Mouse (Mus musculus) lung, postnatal 14 days (tissue): ENCODE measurements around the gene Kcnd3.
A peak's percentile ranks its signal among the peaks of the same experiment; 100 is the strongest.

Source experiments
- DNase-seq: peaks from one replicate; pipeline ENCODE4 v3.0.0; 2021

Gene Kcnd3

DNA sequence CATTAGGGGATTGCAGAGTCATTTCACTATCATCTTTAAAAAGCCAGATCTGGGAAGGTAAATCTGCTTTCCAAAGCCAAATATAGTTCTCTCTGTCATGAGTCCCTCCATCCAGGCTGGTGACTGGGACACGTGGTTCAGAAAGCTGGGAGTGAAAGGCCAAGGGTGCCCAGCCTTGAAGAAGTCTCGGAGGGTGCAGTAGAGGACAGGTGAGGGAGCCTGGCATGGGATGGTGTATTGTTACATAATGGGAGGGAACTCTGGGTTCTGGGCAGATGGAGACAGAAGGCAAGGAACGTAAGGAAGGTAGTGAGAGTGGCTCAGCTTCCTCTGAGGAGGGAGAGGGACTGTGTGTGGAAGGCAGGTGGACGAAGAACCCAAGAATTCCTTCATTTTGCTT lies 5.5 kb downstream of the Kcnd3 start:
- no peak for DNase-seq

DNA sequence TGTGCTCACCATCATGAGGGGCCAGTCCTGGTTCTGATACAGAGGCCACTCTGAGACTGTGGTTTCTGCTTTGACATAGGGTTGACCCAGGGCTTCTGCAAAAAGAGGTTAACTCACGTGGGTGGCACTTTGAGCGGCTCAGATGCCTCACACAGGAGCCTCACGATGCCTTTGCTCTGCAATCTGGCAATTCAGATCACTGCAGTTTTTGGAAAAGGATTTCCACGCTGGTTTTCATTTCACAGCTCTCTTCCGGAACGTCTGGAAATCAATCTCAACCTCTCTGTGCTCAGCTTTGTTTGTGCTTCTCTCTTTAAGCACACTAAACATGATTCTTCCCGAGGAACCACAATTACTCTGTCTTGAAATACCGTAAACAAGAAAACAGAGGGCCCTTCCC lies 14.4 kb downstream of the Kcnd3 start:
- DNase-seq: no peak

DNA sequence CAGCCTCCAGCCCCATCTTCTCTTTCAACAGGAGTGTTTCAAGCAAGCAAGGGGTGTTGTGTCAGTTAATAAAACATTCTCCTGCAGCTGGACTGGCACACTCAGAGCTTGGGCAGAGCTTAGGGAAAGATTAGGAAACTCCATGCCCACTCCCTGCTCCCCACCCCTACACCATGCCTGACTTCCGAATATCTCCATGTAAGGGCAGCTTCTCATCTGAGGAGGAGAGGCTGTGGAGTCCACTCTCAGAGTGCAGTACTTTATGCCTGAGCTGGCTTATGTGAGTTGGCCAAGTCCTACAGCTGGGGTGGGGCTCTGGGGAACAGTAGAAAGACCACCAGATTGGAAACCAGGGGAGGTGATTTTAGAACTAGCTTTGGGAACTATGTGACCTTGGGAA lies 20.4 kb downstream of the Kcnd3 start:
- no peak for DNase-seq

DNA sequence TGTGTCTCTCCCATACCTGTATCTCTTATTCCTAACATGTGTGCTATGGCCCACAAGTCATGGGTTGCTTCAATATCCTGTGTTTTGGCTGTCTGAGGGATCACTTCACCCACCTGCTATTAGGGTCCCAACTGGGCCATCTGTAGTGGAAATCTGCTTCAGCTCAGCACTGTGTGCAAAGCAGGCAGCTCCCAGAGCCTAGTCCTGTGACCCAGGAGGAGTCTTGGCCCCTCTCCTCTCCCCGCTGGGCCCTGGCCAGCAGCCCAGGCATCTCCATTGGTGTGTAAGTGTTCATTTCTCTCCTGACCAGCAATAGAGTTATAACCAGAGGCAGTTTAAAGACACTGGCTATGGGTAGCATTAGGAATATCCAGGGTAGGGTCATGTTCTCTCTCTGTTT lies 24.3 kb downstream of the Kcnd3 start:
- DNase-seq: no peak

DNA sequence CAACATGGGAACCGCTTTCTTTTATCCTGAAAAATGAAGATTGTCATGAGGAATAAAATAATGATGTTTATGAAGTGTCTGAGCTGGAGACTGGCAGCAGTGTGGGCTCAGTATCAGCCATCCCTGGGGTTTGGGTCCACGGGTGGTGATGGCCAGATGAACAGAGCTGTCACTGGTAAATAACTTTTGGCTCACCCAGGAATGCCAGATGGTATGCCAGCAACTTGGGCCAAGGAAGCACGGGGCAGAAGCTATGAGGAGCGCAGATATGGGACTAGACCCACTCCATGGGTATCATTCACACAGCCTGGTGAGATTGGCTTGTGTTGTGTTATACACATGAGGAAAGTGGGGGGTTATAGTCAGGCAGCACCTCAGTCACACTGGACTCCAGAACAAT lies 26.7 kb downstream of the Kcnd3 start:
- no peak for DNase-seq

DNA sequence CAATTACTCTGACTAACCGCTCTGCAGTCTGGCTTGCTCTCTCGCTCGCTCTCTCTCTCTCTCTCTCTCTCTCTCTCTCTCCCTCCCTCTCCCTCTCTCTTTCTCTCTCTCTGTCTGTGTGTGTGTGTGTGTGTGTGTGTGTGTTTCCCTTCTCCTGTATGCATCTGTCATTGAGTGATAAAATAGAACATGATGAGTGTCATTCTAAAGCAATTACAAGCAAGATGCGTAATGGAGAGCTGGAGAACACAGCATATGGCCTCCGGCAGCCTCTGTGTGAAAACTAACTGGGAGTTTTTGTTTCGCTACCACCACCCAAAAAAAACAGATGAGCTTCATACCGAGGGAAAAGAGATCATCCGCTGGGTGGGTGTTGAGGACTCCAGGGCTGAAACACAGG lies 29.3 kb downstream of the Kcnd3 start:
- DNase-seq: no peak

DNA sequence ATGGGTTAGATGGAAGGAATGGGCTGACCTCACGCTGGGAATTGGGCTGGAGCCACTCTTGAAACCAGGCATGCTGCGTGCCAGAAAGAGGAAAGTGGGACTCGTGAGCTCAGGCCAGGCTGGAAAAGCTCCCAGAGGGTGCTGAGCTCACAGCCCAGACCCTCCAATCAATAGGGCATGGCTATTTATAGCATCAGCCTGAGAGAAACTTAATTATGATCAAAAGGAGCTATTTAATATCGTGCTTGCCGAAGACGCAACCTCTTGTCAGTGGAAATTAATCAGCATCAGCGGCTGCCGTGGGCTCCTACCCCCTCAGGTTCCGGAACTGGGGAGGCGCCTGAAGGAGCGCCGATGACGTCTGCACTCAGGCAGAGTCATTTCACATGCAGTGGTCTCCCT lies 31.5 kb downstream of the Kcnd3 start:
- DNase-seq: no peak

DNA sequence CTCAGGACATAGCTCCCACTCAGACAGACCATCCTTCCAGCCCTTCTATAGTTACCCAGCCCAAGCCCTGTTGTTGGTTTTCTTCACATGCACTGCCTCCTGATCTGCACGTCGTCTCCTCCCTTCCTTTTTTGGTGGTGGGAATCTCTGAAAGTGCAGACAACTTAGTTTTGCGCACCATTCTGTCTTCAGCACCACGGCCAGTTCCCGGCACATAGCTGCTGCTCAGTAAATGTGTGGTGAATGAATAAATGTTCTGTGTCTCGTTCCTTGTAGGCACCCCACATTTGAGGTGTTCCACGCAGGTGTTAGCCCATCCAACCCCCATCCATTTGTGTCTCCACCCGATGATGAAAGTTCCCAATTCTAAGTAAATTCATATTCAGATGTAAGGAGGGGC lies 35.0 kb downstream of the Kcnd3 start:
- no peak for DNase-seq

DNA sequence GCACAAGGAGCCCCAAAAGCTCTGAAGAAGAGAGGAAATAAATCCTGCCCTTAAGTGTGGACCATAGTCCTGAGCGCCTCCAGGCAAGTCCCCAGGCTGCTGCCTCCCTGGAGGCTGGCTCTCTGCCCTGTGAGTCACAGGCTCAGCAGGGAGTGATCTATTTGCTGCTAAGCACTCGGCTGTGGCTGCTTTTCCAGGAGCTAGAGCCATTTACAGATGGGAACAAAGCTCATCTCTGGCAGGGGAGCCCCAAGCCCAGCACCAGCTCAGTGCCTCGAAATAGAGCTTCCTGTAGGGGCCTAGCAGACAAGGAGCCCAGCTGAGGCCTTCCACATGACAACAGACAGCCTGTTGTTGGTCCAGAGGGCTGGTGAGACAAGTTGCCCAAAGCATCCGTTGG lies 37.5 kb downstream of the Kcnd3 start:
- peak; percentile 4 for DNase-seq

DNA sequence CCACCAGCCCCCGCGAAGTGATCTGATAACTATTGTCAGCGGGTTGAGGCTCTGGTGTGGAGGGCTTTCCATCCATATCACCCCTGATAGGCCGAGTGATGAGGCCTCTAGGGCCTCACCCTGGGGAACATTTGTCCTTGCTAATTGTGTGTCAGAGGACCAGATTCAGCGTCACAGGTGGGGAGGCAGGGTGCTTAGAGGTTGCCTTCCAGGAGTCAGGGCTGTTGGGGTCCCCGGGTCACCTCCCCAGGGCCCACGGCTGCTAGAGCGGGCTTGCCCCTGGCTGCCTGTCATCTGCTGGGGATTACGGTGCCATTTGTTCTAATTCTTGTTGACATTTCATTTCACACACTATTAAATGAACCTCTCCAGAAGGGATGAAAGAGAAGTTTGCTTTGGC lies 42.8 kb downstream of the Kcnd3 start:
- no peak for DNase-seq

DNA sequence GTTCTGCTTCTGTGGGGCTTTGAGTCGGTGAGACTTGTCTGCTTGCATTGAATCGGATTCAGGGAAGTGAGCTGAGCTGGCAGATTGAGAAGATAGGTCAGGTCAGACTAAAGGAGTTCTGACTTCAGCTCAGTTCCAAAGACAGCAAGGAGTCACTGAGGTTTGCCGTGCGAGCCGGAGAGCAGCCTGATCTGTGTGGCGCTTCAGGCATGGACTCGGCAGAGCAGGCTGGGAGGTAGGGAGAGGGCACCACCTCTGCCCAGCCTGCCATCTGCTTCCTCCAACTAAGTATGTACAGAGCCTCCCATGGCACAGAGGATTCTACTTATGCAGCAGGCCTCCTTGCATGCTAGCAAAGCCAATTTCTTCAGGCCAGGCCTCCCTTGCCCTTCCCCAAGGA lies 44.1 kb downstream of the Kcnd3 start:
- no peak for DNase-seq

DNA sequence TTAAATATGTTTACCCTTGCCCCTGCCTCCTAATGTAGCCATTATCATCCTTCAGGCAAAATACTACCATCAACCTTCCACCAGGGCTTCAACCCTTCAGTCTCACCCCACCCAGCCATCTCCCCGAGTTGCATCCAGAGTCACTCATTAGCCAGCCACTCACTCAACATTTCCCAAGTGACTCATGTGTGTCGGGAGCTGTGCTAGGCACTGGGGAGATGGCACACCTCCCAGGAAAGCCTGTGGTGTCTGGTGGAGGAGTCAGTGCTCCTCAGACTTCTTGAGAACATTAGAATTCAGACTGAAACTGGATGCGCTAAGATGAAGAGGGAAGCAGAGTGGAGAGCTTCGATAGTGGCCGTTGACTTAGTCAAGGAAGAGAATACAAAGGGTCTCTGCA lies 44.8 kb downstream of the Kcnd3 start:
- no peak for DNase-seq

DNA sequence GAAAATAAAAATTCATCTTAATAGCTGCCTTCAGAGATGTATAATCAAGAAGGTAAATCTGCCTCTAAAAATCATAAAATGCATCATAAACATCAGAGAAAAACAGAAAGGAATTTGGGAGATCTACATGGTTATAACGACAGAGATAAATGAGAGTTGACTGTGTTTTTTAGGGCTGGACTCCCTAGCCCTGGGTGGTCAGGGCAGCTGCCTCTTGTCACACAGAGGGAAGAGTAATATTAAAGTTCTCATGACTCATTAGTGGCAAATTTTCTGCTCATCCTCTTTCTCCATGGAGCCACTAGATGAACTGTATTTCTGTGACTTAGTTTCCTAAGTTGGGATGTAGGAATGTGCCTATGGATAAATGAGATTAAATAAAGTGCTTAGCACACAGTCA lies 48.9 kb downstream of the Kcnd3 start:
- DNase-seq: no peak

DNA sequence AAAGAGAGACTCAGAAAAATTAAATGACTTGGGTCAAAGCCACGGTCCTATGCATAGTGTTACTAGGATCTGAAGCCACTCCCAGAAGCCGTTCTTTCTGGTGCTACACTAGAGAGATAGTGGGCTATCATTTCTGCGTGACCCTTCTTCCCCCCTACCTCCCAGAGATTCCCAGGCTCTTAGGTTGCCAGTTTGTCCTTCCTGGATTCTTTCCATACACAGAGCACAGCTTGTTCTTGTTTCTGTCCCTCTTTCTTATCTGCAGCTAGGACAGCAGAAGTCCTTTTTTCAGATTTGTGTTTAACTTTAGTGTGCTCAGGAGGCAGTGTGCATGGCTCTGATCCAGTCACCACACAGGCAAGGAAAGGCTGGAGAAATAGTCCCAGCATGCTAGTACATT lies 52.1 kb downstream of the Kcnd3 start:
- DNase-seq: no peak

DNA sequence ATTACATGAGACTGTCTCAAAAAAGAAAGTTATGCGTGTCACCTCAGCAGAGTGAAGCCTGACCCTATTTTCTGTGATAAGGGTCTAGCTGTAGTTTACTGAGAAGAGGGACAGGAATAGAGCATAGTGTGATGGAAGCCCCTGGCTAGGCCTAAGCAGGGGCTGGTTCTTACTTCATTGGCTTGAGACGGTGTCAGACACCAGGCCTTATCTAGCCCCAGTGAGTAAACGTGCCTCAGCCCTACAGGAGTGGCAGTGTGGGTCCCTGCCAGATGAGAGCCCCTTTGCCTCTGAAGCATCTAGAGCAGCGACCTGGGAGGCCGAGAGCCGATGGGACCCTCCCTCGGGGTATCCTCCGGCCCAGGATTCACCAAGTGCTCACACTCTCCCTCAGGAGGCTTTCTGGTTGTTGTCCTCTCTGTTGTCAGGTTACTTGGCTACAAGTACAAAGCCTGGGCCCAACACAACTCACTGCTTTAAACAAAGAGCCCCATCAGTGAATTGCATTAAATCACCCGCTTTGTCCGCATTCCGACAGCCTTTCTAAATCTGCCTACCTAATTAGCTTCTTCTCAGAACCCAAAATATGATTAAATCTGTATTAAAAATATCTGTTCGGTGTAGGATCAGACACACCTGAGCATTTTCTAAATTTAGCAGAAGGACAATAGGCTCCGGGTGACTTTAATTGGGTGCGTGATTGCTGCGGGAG lies 53.2 kb downstream of the Kcnd3 start:
- DNase-seq: no peak

DNA sequence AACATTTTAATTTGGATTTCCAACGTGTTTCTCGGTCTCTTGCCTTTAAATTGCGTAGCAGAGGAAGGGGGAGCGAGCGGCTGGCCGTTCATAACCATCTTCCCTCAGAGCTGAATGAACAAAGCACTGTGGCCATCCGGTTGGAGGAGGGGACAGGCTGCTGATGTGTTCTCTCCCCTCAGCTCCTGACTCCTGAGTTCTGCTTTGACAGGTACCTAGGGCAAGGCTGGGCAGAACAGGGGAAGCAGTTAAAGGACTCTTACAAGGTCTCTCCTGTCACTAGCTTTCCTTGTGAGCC lies 53.7 kb downstream of the Kcnd3 start:
- no peak for DNase-seq

DNA sequence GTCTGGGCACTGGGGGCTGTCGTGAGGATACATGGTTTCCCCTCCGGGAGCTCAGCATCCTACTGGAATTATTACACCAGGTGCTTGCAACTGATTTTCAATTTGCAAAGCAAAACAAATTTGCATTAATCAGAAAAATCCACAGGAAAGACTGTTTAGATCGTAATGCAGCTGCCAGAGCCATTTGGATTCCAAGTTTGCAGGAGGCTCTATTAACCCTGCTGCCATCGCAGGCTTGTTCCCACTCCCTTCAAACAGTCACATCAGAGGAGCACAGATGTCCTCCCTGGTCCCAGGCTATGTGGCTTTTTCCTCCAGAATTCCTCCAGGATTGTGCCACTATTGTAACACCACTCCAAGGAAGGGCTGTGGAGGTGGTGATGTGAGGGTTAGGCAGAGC lies 54.5 kb downstream of the Kcnd3 start:
- no peak for DNase-seq

DNA sequence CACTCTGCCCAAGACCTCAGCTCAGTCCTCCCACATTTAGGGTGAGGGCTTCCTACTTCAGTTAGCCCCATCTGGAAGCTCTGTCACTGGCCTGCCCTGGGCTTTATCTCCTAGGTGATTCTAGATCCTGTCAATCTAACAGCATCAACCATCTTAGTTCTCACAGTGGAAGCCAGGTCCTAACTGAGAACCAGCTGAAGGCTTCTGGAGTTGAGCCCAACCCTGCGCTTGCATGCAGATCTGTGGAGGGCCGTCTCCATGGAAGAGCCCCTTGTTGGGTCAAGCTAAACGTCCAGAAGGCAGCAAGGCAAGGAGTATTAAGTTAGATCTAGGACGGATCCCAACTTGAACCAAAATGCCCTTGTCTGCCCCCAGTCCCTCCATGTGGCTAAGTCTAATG lies 57.2 kb downstream of the Kcnd3 start:
- no peak for DNase-seq

DNA sequence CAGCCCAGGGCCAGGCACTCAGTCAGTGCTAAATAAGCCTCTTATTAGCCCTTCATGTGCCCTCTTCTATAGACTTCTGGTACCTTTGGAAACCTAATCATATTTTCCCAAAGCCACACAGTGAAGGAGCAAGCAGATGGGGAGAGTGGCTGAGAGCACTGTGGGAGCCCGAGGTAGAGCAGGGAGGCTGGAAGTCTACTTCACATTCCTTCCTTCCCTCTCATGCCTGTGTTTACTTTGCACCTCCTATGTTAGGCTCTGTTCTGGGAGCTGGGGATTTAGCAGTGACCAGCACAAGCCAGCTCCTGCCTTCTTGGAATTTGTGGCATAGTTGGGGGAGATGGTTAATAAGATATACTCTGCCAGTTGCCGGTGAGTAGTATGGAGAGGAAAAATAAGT lies 59.7 kb downstream of the Kcnd3 start:
- no peak for DNase-seq

DNA sequence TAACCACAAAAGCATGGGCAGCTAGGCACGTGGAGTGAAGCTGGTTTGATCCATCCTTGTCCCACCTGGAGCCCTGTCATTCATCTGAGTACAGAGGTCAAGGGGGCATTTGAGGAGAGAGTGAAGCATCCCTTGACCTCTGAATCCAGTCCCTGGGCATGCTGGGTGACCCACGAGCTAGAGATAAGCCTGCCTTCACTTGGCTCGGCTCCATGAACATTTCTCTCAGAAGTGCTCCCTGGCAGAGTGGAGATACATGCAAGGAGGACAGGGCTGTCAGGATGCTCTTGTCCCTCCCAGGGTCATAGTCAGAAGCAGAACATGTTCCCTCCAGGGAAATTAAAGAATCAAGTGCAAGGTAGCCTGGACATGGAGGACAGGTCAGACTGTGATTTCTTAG lies 62.1 kb downstream of the Kcnd3 start:
- no peak for DNase-seq

DNA sequence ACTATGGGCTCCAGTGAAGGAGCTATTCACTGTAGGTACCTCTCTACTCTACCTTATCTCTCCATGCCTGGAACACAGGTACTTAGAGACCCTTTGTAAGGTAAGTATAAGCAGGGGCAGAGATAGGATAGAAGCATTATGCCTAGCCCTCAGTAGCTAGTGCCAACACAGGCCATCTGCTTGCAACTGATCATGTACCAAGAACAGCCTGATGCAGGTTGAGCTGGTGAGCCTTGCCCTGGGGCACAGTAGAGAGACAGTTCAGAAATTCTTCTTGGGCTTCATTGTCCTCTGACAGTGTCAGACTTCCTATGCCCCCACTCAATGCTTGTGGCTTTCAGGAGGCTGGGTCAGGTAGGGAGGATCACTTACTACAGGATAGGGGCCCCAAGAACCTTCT lies 62.9 kb downstream of the Kcnd3 start:
- no peak for DNase-seq

DNA sequence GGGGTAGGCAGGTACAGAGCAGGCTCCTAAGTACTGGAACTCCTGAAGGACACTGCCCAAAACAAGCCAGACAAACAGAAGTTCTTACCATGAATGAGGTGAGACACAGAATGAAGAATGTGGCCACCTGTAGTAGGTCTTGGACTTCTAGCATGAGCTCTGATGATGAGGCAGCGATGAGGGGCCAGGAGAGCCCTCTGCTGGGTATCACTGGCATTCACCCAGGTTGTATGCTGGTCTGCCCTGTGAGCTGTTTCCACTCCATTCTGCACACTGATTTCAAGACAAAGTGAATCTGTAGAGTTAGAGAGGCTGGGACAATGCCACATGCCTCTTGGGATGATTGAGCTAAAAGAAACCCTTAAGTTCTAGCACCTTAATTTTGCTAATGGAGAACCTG lies 63.5 kb downstream of the Kcnd3 start:
- DNase-seq: no peak

DNA sequence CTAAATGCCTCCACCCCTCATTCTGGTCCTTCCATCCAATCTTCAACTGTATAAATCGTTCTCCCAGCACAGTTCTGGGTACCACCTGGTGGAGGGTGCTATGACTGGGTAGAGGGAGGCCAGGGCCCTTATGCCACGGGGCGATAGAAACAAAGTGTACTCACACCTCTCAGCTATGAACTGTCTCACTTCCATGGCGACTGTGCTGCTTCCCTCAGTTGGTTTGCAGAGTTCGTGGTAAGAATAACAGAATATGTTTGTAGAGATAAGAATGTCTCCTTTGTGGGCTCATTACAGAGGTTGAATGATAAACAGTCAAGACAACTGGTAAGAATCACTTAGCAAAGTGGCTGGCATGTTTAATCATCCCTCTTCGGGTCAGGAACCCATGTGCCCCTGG lies 68.3 kb downstream of the Kcnd3 start:
- DNase-seq: no peak

DNA sequence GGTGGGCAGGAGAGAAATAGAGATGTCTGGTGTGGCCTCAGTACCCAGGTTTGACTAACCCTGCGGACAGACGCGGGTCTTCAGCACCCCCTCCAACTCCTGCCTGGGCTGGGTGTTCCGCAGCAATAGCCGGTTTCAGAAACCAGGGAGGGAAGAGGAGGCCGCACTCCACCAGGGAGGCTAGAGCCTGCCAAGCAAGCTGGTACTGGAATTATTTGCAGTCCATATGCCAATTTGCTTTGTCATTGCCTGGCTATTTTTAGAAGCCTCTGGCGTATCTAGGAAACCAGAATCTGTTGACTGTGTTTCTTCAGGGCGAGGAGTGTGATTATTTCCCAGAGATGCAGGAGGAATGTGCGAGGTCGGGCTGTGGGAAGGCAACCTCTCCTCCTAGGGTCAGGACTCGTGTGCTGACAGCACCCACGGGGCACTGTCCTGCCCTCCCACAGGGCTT lies 69.1 kb downstream of the Kcnd3 start:
- peak; percentile 8 for DNase-seq

DNA sequence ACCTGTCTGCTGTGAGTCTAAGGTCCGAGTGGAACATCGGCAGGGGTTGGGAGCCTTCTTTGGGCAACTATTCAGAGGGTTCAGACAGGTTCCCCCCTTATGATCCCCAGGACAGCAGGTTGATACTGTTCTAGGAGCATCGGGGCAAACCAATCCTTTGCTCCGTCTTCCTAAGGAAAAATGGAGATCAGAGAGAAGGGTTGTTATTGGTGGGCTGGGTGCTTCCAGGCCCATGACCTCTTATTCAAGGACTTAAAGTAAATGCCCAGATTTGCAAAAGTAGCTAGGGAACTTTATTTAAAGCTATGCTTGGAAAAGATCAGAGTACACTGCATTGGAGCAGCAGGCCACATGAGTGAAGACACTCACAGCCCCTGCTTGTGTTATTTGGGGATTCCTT lies 69.5 kb downstream of the Kcnd3 start:
- no peak for DNase-seq

DNA sequence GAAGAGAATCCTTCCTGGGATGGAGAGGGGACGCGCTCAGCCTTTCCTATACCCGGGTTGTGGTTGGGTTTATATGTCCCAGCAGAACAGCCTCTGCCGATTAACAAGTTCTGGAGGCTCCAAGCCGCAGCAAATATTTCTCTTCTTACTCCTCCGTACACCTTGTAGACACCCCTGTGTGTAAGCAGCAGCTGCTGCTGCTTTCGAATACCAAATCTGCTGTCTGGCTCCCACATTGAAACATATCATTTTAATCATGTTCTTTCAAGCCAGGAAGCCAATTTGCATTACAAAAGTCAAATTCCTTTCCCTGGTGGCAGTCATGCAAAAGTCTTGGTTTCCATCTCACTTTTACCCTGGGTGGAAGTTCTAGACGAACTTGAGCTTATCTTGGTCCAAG lies 76.7 kb downstream of the Kcnd3 start:
- DNase-seq: no peak
